Mouse (Mus musculus) macrophage (primary cell): ENCODE measurements around the gene Khsrp. TPM values are rescaled to one million over a fixed set of nuclear protein-coding genes. Genes with fewer than 3 reads are reported as not detected.
A peak's percentile ranks its signal among the peaks of the same experiment; 100 is the strongest.

Experiments
- H3K27ac ChIP-seq: fragments of 350-480 bp; formaldehyde crosslinking; 2 replicates; pipeline ENCODE4 v1.9.0; 2021
- H3K36me3 ChIP-seq: fragments of 350-480 bp; formaldehyde crosslinking; 2 replicates; pipeline ENCODE4 v1.9.0; 2021; ENCODE audit errors: inconsistent target
- H3K4me3 ChIP-seq: fragments of 350-480 bp; formaldehyde crosslinking; 2 replicates; pipeline ENCODE4 v1.9.0; 2021; ENCODE audit errors: inconsistent target
- H3K79me2 ChIP-seq: fragments of 350-480 bp; formaldehyde crosslinking; 2 replicates; pipeline ENCODE4 v1.9.0; 2021; ENCODE audit errors: inconsistent target
- WGBS: methylation state at CpG from one replicate; pipeline ENCODE4 v1.1.7; 2026; ENCODE audit warnings: inconsistent platforms; ENCODE audit not compliant: missing documents; 5-methylcytosine and 5-hydroxymethylcytosine counted together
- polyA plus RNA-seq: library from polyadenylated mRNA; stranded (reverse); fragments of 250-400 nt; gene quantifications from 3 replicates; pipeline ENCODE4 v1.2.4, GENCODE M21; 2018; ENCODE audit warnings: inconsistent platforms

The Khsrp gene
- polyA plus RNA-seq, 1 experiment from 2014 or later, result 33.8 TPM

DNA sequence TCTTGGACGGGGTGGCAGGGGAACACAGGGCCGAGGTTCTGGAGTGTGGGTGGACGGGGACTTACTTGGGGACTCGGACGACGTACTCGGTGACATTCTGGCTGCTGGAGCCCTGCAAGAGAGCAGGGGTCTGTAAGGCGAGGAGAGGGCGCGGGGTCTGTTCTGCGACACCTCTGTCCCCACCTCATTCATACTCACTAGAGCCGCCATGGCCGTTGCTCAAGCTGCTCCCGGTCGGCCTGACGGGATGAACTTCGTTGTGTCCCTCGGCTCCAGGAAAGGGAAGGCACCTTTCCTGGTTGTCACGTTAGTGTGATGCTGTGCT lies 20.4 kb downstream of the Khsrp start:
- 4% methylated on average over 19 of the region's 19 CpGs for WGBS
- peak overlapping the region; percentile 100 for H3K4me3 ChIP-seq

DNA sequence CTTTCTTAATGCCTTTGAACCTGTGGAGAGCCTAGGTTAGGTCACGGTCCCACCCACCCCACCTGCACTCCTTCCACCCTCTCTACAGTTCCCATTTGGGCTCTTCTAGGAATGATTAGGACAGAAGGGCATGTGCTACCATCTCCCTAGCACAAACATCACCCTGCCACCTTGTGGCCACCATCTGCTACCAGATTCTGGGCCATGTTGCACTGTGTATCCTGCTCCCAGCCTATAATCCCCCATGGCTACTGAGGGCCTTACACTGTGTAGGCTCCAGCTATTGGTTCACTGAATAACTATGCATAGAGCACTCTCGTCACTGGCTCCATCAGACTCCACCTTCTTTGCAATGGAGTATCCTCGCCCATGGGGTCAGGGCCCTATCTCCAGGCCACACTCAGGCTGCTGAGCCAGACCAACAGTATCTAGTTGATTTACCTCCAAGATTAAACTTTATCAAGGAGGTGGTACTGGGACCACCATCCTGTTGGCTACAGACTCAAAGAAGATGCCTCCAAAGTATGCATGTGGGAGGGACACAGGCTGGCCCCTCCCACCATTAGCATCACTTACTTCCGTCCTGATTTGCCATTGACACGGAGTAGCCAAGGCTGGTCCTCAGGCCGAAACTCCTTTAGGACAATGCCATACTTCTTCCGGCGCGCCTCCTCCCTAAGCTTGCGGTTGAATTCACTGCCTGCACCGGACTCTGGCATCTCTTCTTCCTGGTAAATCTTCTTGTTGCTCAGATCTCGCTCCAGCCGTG lies 24.0 kb downstream of the Khsrp start:
- Histone ChIP-seq H3K36me3 (peaks cover 52% of the 10 kb centered on the region), H3K79me2 (peaks cover 20% of the 10 kb centered on the region), H3K4me3 (no peak overlapping the region), H3K27ac (no peak overlapping the region)
- WGBS, result 96% methylated on average over 13 of the region's 13 CpGs

More for the DNA sequence above, 20.4 kb downstream of the Khsrp start:
- peaks cover 20% of the 10 kb centered on the region for H3K36me3 ChIP-seq
- peaks cover 20% of the 10 kb centered on the region for H3K79me2 ChIP-seq
- H3K27ac ChIP-seq, result peak overlapping the region; percentile 73

DNA sequence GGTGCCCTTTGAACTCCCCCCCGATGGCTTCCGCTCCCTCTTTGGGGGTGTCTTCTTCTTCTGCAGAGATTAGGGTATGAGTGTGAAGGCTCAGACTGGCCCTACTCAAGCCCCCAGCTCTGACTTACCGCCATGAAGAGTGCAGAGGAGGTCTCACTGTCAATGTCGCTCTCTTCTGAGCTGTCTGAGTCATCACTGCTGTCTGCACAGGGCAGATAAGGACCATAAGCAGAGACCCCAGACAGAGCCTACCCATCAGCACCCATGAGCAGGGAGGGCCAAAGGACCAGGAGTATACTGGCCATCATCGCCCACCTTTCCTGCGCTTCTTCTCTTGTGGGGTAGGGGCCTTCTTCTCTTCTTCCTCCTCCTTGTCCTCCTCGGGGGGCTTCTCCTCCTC lies 27.3 kb downstream of the Khsrp start:
- H3K79me2 ChIP-seq, result peaks cover under 1% of the 10 kb centered on the region; the same call in 1 of the 2 replicates
- no peak overlapping the region for H3K27ac ChIP-seq
- no peak overlapping the region for H3K4me3 ChIP-seq
- peaks cover 52% of the 10 kb centered on the region for H3K36me3 ChIP-seq
- 95% methylated on average over 6 of the region's 7 CpGs for WGBS

DNA sequence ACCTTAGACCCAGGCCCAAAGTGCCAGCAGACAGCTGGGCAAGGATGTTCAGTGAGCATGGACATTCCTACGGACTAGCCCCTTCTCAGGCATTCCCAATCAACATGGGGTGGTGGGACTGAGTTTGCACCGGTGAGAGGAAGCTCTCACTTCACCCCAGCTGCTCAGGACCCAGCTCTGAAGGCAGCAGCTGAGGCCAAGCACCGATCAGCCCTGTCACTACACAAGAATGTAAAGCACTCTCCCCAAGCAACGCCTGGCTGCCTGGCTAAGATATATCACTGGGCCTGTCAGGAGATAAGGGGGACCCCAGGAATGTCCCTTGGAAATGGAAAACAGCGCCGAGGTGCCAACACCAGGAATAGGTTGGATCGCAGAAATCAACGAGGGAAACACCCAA lies 30.1 kb downstream of the Khsrp start:
- Histone ChIP-seq H3K27ac (no peak overlapping the region), H3K4me3 (no peak overlapping the region), H3K36me3 (peaks cover 38% of the 10 kb centered on the region), H3K79me2 (no peaks in the 10 kb centered on the region)
- WGBS, result 75% methylated on average over 8 of the region's 8 CpGs

DNA sequence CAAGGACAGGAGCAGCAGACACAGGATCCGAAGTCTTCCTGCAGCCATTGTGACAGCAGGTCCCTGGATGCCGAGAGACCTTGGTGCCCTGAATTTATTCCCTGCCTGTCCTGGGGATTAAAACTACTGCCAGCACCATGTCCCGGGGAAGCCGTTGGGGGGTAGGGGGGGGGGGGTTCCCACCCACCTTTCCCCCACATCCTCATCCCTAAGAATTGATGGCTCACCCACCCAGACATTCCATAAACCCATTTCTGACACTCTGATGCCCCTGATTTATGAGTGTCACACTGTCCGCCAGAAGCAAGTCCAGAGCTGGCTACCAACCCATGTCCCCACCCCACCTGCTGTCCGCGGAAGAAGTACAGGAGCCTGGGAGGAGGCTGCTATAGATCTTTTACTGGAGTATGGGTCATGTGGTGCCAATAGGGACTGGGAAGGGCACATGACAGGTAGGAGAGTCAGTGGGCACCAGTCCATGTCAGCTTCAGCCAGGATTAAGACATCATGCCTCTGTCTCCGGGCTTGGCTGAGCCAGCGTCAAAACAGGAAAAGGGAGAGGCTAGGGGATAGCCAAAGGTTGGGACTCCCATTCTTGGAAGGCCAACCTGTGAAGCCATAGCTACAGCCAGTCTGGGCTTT lies 31.2 kb downstream of the Khsrp start, which contains the start of gene Pspn:
Pspn (minus strand) TSS at position 51 of the 642 bp plus-strand sequence.
- 95% methylated on average over 9 of the region's 9 CpGs for WGBS

DNA sequence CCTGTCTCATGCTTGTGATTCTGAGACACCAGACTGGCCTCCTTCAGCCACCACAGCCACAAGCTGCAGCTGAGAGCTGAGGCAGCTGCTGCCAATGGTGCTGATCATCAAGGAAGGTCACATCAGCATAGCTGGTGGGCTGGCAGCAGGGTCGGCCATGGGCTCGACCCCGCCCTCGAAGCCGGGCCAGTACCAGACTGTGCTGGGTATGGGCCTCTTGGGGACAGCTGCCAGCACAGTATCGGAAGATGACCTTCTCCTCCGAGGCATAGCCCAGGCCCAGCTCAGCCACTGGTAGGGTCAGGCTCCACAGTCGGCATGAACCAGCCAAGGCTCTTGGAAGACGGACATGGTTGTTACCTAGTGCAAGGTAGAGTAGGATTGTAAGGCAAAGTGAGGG lies 31.9 kb downstream of the Khsrp start:
- H3K36me3 ChIP-seq, result peaks cover 36% of the 10 kb centered on the region
- H3K27ac ChIP-seq, result no peak overlapping the region
- H3K79me2 ChIP-seq, result no peaks in the 10 kb centered on the region
- WGBS, result 92% methylated on average over 9 of the region's 9 CpGs
- H3K4me3 ChIP-seq, result no peak overlapping the region

More for the DNA sequence above, 31.2 kb downstream of the Khsrp start, which contains the start of gene Pspn:
- Histone ChIP-seq H3K27ac (no peak within 1 kb of the TSS), H3K36me3 (peaks cover 38% of the 10 kb centered on the region), H3K4me3 (no peak within 1 kb of the TSS), H3K79me2 (no peaks in the 10 kb centered on the region)

DNA sequence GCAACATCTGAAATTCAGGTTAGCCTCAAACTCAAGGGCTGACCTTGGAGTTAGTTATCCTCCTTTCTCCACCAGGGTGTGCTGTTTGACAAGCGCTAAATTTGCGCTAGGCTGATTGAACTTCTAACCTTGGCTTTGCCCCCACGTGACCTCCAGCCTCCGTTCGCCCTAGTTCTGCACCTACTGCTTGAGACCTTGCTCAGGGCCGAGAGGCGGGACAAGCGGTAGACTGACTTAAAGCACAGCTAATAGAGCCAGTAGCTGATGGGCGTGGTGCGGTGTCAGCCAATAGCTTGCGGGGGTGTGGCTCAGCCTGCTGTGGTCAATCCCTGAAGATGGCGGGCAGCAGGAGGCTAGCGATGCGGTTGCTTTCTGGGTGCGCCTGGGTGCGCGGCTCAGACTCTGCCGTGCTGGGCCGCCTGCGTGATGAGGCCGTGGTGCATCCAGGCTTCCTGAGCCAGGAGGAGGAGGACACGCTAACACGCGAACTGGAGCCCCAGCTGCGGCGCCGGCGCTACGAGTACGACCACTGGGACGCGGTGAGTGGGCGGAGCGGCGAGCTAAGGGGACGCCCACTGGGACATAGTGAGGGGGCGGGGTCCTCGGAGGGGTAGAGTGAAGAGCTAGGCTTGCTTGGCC lies 34.2 kb downstream of the Khsrp start, which contains the start of gene Alkbh7:
Alkbh7 (plus strand) TSS at position 311 of the 639 bp plus-strand sequence.
- Histone ChIP-seq H3K36me3 (peaks cover 38% of the 10 kb centered on the region; the same call in 1 of the 2 replicates), H3K27ac (no peak within 1 kb of the TSS), H3K79me2 (no peaks in the 10 kb centered on the region), H3K4me3 (peak within 1 kb of the TSS; percentile 48)
- under 1% methylated on average over 38 of the region's 38 CpGs for WGBS

DNA sequence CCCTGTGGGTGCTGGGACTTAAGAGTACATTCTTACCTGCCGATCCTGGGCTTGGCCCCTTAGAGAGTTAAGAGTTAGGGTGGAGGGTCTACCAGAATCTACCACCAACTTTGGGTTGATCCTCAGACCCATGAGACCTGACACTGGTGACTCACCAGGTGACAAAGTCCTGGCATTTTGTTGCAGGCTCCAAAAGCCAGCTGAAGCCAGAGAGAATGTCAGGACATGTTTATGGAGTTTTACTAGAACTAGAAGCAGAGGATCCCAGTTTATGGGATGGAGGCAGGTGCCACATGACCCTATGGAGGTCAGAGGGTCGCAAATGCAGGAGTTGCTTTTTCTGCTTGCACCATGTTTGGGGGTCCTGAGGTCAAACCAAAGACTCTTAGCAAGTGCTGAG lies 34.8 kb downstream of the Khsrp start:
- 74% methylated on average over 2 of the region's 2 CpGs for WGBS
- Histone ChIP-seq H3K79me2 (peaks cover 4% of the 10 kb centered on the region; the same call in 1 of the 2 replicates), H3K4me3 (no peak overlapping the region), H3K27ac (no peak overlapping the region), H3K36me3 (peaks cover 38% of the 10 kb centered on the region; the same call in 1 of the 2 replicates)

DNA sequence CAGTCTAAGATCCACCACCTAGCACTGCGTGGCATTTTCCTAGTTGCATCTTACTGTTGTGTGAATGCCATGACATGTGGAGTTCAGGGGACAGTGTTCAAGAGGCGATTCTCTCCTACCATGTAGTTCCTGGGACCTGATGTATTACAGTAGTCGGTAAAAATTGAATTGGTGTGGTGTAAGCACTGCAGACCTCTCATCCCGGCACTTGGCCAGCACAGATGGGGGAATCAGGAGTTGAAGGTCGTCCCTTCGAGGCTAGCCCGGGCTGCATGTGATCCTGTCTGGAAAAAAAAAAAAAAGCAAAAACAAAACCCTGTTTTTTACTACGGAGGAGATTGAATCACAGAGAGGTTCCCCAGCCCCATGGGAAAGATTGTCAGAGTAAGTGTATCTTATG lies 36.3 kb downstream of the Khsrp start:
- Histone ChIP-seq H3K36me3 (peaks cover 38% of the 10 kb centered on the region; the same call in 1 of the 2 replicates), H3K4me3 (no peak overlapping the region), H3K79me2 (peaks cover 17% of the 10 kb centered on the region), H3K27ac (no peak overlapping the region)
- WGBS, result 94% methylated on average over 8 of the region's 8 CpGs

DNA sequence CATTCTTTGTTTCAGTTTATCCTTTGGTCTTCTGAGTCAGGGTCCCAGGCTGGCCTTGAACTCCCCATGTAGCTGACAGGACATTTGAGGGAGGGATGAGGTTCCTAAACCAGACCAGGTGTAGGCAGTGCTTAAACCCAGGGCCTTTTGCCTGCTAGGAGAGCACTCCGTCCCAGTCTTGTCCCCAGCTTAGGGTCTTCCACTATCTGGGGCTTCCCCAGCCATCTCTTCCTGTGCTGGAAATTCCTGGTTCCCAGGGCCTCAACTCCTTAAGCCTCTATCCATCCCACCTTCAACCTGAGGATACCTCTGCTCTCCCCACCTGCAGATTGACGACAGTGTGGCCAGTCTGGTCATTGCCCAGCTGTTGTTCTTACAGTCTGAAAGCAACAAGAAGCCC lies 40.4 kb downstream of the Khsrp start:
- 100% methylated on average over 2 of the region's 2 CpGs for WGBS
- Histone ChIP-seq H3K4me3 (peak overlapping the region; percentile 91), H3K27ac (no peak overlapping the region)

DNA sequence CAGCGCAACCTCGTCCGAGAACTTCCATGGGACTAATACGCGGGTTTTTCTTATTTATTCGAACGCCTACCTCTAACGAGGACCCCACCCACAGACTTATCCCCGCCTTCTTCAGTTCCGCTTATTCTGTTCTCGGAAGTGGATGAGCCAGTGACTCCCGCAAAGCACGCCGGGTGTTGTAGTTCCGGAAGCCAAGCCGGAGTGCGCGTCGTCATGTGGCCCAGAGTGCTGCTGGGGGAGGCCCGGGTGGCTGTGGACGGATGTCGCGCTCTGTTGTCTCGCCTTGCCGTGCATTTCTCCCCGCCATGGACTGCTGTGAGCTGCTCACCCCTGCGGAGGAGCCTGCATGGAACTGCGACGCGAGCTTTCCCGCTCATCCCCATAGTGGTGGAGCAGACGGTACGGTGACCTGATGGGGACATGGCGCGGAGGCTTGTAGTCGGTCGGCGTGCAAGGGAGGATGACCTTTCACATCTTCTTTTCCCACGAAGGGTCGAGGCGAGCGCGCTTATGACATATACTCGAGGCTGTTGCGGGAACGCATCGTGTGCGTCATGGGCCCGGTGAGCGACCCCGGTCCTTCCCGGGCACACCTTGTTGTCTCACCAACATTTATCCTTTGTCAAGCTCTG lies 41.1 kb downstream of the Khsrp start, which contains the start of gene Clpp:
Clpp (plus strand) TSS at position 191 of the 632 bp plus-strand sequence.
- WGBS, result under 1% methylated on average over 52 of the region's 52 CpGs
- peak within 1 kb of the TSS; percentile 58 for H3K27ac ChIP-seq
- H3K4me3 ChIP-seq, result peak within 1 kb of the TSS; percentile 91
- peaks cover 17% of the 10 kb centered on the region for H3K79me2 ChIP-seq
- H3K36me3 ChIP-seq, result peaks cover 25% of the 10 kb centered on the region; the same call in 1 of the 2 replicates

More for the DNA sequence above, 40.4 kb downstream of the Khsrp start:
- Histone ChIP-seq H3K36me3 (peaks cover 32% of the 10 kb centered on the region; the same call in 1 of the 2 replicates), H3K79me2 (peaks cover 17% of the 10 kb centered on the region)

DNA sequence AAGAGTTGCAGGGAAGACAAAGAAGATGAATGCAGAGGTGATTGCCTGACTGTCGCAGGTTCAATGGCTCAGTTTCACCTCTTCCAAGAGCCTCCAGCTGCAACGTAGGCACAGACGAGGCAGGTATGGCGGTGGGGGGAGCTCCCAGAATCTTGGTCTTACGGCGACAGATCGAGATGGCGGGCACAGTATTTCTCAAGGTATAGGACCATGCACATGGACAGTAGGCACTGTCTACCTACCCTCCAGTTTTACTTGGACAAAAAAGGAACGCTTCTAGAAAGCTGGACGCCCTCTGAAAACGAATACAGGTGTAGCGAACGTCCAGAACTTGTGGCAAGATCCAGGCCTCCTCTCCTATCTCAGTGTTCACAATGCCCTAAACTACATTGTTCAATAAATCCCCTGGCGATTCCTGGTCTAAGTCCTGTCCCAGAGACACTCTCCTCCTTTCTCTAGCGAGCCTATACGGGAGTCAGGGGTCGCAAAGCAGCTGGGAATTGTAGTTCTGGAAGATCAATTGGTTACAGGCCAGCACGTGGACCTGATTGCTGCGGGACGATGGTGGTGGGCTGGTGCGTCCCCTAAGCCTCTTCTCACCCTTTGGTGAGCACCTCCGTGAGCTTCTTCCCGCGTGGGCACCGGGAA lies 41.7 kb downstream of the Khsrp start:
- peaks cover 17% of the 10 kb centered on the region for H3K79me2 ChIP-seq
- peak overlapping the region; percentile 91 for H3K4me3 ChIP-seq
- 1% methylated on average over 25 of the region's 25 CpGs for WGBS
- peak overlapping the region; percentile 58 for H3K27ac ChIP-seq
- peaks cover 20% of the 10 kb centered on the region; the same call in 1 of the 2 replicates for H3K36me3 ChIP-seq

DNA sequence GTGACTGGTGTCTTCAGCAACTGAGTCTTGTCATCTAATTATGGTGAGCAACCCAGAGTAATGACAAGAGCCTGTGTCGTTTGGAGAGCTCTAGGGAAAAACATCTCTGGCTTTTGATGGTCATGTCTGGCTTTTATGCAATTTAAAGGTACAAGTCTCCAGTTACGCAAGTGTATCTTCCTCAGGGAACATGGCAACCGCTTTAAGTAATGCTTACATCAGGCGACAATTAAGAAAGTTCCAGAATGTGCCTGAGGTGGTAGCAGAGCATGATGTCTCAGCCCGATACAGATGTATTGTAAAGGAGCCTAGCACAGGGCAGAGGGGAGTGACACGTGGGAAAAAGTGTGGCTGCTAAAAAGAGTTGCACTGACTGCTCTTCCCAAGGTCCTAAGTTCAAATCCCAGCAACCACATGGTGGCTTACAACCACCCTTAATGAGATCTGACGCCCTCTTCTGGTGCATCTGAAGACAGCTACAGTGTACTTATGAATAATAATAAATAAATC lies 42.3 kb downstream of the Khsrp start:
- H3K36me3 ChIP-seq, result peaks cover 15% of the 10 kb centered on the region; the same call in 1 of the 2 replicates
- H3K4me3 ChIP-seq, result peak overlapping the region; percentile 91
- WGBS, result 63% methylated on average over 7 of the region's 7 CpGs
- H3K79me2 ChIP-seq, result peaks cover 17% of the 10 kb centered on the region
- H3K27ac ChIP-seq, result no peak overlapping the region
